Mouse (Mus musculus): Measurements from ENCODE around the gene Ap1m2. TPM values are rescaled to one million over a fixed set of nuclear protein-coding genes. Genes with fewer than 3 reads are reported as not detected.

The Ap1m2 gene
- polyA plus RNA-seq, 2 experiments, result 0.07 to 0.24 TPM

DNA sequence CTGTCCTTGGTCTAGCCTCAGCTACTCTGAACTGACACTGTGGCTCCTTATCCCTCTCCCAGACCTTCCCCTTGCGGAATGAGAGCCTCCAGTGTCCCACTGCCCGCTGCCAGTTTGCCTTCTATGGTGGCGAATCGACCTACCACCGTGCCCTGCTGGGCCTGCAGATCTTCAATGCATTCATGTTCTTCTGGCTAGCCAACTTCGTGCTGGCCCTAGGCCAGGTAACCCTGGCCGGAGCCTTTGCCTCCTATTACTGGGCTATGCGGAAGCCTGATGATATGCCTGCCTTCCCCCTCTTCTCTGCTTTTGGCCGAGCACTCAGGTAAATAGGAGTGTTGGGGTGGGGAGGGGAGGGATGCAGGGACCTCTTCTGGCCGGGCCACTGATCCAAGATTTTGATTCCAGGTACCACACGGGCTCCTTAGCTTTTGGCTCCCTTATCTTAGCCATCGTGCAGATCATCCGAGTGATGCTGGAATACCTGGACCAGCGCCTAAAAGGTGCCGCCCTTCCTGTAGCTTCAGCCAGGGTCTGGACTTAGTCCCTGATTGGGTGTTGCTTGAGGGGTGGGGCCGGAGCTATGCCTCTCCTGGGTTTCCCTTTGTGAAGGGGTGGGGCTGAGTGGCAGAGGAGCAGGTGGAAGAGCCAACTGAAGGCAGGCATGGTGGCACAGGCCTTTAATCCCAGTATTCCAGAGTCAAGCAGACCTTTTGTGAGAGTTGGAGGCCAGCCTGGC lies 34.7 kb upstream of the Ap1m2 start:
- Histone ChIP-seq H3K4me3 (ENCODE audit: insufficient read depth in 1 of 2, low read depth in 2 of 2, low read length in 2 of 2) (no peak overlapping the region), H3K9me3 (ENCODE audit: control insufficient read depth, low read length) (no peaks in the 10 kb centered on the region), H3K27ac (no peak overlapping the region), H3K36me3 (replicated peaks; ENCODE audit: control insufficient read depth, insufficient read depth, low read depth) (no peaks in the 10 kb centered on the region), H3K27me3 (ENCODE audit: control insufficient read depth, insufficient read depth, low read length) (no peaks in the 10 kb centered on the region), H3K4me2 (ENCODE audit: low read depth) (no peak overlapping the region), H3K4me1 (replicated peaks; ENCODE audit: control insufficient read depth in 2 of 2, insufficient read depth in 2 of 2, low read length in 1 of 2) (0 out of 4 replicates have a peak, but pooled peaks cover 0 to 1% of the 10 kb centered on the region in 2 experiments), H3K9ac (replicated peaks) (no peak overlapping the region)
- ATAC-seq (ENCODE audit: insufficient read depth) (no peak), DNase-seq (ENCODE audit: low read depth in 3 of 3, low spot score in 3 of 3) (no peak)
- WGBS (ENCODE audit: insufficient replicate concordance), result 81% methylated on average over 16 of the region's 16 CpGs
- no peak for TF ChIP-seq EP300 (IDR thresholded peaks at IDR 0.05; ENCODE audit: low read depth)
- no peak for TF ChIP-seq CTCF (IDR thresholded peaks at IDR 0.05; ENCODE audit: low read depth)

DNA sequence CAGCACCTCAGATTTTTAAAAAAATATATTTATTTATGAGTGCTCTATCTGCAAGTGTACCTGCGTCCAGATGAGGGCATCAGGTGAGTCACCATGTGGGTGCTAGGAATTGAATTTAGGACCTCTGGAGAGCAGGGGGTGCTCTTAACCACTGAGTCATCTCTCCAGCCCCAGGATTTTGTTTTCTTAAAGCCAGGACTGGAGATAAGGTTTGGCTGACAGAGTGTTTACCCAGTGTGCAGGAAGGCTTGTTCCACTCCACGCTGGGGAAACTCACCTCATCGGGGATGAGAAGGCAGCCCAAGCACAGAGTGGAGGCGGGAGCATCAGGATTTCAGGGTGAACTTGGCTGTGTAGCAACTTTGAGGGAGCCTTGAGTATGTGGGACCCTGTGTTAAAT lies 28.3 kb upstream of the Ap1m2 start:
- Histone ChIP-seq H3K9ac (replicated peaks) (no peak overlapping the region), H3K36me3 (replicated peaks; ENCODE audit: control insufficient read depth, insufficient read depth, low read depth) (no peaks in the 10 kb centered on the region), H3K27me3 (ENCODE audit: control insufficient read depth, insufficient read depth, low read length) (no peaks in the 10 kb centered on the region), H3K4me2 (ENCODE audit: low read depth) (no peak overlapping the region), H3K27ac (no peak overlapping the region), H3K4me3 (ENCODE audit: insufficient read depth in 1 of 2, low read depth in 2 of 2, low read length in 2 of 2) (no peak overlapping the region), H3K9me3 (ENCODE audit: control insufficient read depth, low read length) (no peaks in the 10 kb centered on the region), H3K4me1 (replicated peaks; ENCODE audit: control insufficient read depth in 2 of 2, insufficient read depth in 2 of 2, low read length in 1 of 2) (no peaks in the 10 kb centered on the region)
- DNase-seq (ENCODE audit: low read depth in 3 of 3, low spot score in 3 of 3) (no peak), ATAC-seq (ENCODE audit: insufficient read depth) (no peak)
- WGBS (ENCODE audit: insufficient replicate concordance), result 52% methylated on average over 4 of the region's 4 CpGs
- TF ChIP-seq EP300 (IDR thresholded peaks at IDR 0.05; ENCODE audit: low read depth), result no peak

GRCm38 (mm10) chr9:21337652-21338051 lies 25.5 kb upstream of the Ap1m2 start:
- Histone ChIP-seq H3K9ac (replicated peaks) (no peak overlapping the region), H3K36me3 (replicated peaks; ENCODE audit: control insufficient read depth, insufficient read depth, low read depth) (no peaks in the 10 kb centered on the region), H3K9me3 (ENCODE audit: control insufficient read depth, low read length) (no peaks in the 10 kb centered on the region), H3K27me3 (ENCODE audit: control insufficient read depth, insufficient read depth, low read length) (no peaks in the 10 kb centered on the region), H3K4me3 (ENCODE audit: insufficient read depth in 1 of 2, low read depth in 2 of 2, low read length in 2 of 2) (no peak overlapping the region), H3K4me2 (ENCODE audit: low read depth) (no peak overlapping the region), H3K4me1 (replicated peaks; ENCODE audit: control insufficient read depth in 2 of 2, insufficient read depth in 2 of 2, low read length in 1 of 2) (peaks cover 0 to 1% of the 10 kb centered on the region in 2 experiments; a peak in 1 of 4 replicates), H3K27ac (no peak overlapping the region)
- DNase-seq (ENCODE audit: low read depth in 3 of 3, low spot score in 3 of 3) (no peak), ATAC-seq (ENCODE audit: insufficient read depth) (no peak)
- 63% methylated on average over 20 of the region's 20 CpGs for WGBS (ENCODE audit: insufficient replicate concordance)
- TF ChIP-seq EP300 (IDR thresholded peaks at IDR 0.05; ENCODE audit: low read depth) (no peak), CTCF (IDR thresholded peaks at IDR 0.05; ENCODE audit: low read depth) (no peak)

GRCm38 (mm10) chr9:21336491-21336890 lies 24.4 kb upstream of the Ap1m2 start:
- Histone ChIP-seq H3K27me3 (ENCODE audit: control insufficient read depth, insufficient read depth, low read length) (no peaks in the 10 kb centered on the region), H3K9me3 (ENCODE audit: control insufficient read depth, low read length) (no peaks in the 10 kb centered on the region), H3K4me1 (replicated peaks; ENCODE audit: control insufficient read depth in 2 of 2, insufficient read depth in 2 of 2, low read length in 1 of 2) (peaks cover 0 to 7% of the 10 kb centered on the region in 2 experiments; a peak in 1 of 4 replicates), H3K4me3 (ENCODE audit: insufficient read depth in 1 of 2, low read depth in 2 of 2, low read length in 2 of 2) (no peak overlapping the region), H3K36me3 (replicated peaks; ENCODE audit: control insufficient read depth, insufficient read depth, low read depth) (no peaks in the 10 kb centered on the region), H3K9ac (replicated peaks) (no peak overlapping the region), H3K27ac (no peak overlapping the region), H3K4me2 (ENCODE audit: low read depth) (no peak overlapping the region)
- DNase-seq (ENCODE audit: low read depth in 3 of 3, low spot score in 3 of 3) (no peak), ATAC-seq (ENCODE audit: insufficient read depth) (no peak)
- WGBS (ENCODE audit: insufficient replicate concordance), result 84% methylated on average over 8 of the region's 8 CpGs
- no peak for TF ChIP-seq EP300 (IDR thresholded peaks at IDR 0.05; ENCODE audit: low read depth)
- TF ChIP-seq CTCF (IDR thresholded peaks at IDR 0.05; ENCODE audit: low read depth), result no peak

GRCm38 (mm10) chr9:21335391-21335790 lies 23.3 kb upstream of the Ap1m2 start:
- no peaks in the 10 kb centered on the region for H3K9me3 ChIP-seq (ENCODE audit: control insufficient read depth, low read length)
- DNase-seq (ENCODE audit: low read depth in 3 of 3, low spot score in 3 of 3), result no peak
- peaks cover 0 to 7% of the 10 kb centered on the region in 2 experiments; a peak in 1 of 4 replicates for H3K4me1 ChIP-seq (replicated peaks; ENCODE audit: control insufficient read depth in 2 of 2, insufficient read depth in 2 of 2, low read length in 1 of 2)
- no peaks in the 10 kb centered on the region for H3K27me3 ChIP-seq (ENCODE audit: control insufficient read depth, insufficient read depth, low read length)
- no peak overlapping the region for H3K27ac ChIP-seq
- TF ChIP-seq CTCF (IDR thresholded peaks at IDR 0.05; ENCODE audit: low read depth), result no peak
- TF ChIP-seq EP300 (IDR thresholded peaks at IDR 0.05; ENCODE audit: low read depth), result no peak
- ATAC-seq (ENCODE audit: insufficient read depth), result no peak
- H3K4me3 ChIP-seq (ENCODE audit: insufficient read depth in 1 of 2, low read depth in 2 of 2, low read length in 2 of 2), result no peak overlapping the region
- WGBS (ENCODE audit: insufficient replicate concordance), result 63% methylated on average over 4 of the region's 4 CpGs
- H3K4me2 ChIP-seq (ENCODE audit: low read depth), result no peak overlapping the region
- no peak overlapping the region for H3K9ac ChIP-seq (replicated peaks)
- no peaks in the 10 kb centered on the region for H3K36me3 ChIP-seq (replicated peaks; ENCODE audit: control insufficient read depth, insufficient read depth, low read depth)

All from liver, embryonic 14.5 days (tissue).